Mouse (Mus musculus): ENCODE results near the gene Myo5c.

GRCm38 (mm10) chr9:75234271-75234741 is 2.5 kb downstream of the Myo5c start:
- no peak for TF ChIP-seq CTCF (IDR thresholded peaks at IDR 0.05; ENCODE audit: extremely low read depth, insufficient read depth, low read length)
- TF ChIP-seq POLR2A (IDR thresholded peaks at IDR 0.05; ENCODE audit: extremely low read depth, insufficient read depth, low read length): no peak

All from cortical plate, adult 2 months (tissue).